Mouse (Mus musculus) CD8-positive naive resting alpha-beta T cell, adult 2 months (primary cell): ENCODE data around the gene Rsrp1.

Source experiments
- DNase-seq, 2 experiments: peaks; one replicate each; pipeline ENCODE4 v3.0.0; 2022; ENCODE audit warnings: low read depth in 2 of 2, low spot score in 2 of 2

Rsrp1 gene

GRCm38 (mm10) chr4:134921703-134922102 is 1.7 kb upstream of the Rsrp1 start:
- no peak for DNase-seq

DNA sequence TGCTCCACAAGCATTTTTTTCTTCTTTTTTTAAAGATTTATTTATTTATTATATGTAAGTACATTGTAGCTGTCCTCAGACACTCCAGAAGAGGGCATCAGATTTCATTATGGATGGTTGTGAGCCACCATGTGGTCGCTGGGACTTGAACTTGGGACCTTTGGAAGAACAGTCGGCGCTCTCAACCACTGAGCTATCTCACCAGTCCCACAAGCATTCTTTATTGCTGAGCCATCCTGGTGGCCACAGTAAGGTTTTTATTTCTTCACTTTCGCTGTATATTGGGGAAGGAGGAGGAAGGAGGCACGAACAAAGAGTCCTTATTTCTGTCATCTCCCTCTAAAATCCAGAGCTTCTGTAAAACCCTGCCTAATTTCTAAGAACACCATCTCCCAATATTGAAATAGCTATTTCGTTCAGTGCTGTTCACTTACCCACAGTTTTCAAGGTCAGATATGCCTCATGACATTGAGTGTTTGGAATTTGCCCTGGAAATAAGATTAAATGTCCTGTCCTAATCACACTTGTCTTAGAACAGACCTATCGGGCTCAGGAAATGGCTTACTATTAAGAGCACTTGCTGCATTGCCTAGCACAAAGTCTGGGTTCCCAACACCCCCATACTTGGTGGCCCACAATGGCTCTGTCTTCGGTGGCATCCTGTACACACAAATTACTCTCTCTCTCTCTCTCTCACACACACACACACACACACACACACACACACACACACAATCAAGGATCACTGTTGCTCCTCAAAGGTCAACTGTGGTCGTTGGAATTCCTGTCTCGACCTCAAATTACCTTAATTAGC is 1.1 kb upstream of the Rsrp1 start:
- no peak for DNase-seq

DNA sequence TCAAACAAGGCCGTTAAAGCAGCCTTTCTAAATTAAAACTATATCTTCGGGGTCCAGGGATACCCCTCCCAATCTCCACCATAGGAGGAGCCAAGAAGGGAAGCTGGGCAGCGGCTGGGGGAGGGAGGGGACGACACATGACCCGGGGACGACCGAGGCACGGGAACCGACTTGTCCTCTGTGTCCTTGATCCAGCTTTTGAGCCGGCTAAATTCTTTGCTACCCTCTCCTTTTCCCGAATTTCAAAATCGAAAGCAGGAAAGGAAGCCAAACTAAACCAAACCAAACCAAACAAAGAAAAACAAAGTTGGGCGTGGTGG is 507 bp upstream of the Rsrp1 start:
- DNase-seq, result no peak

- peak; percentile 43 to 51 for DNase-seq
Measured at GRCm38 (mm10) chr4:134924019-134924741, 788 bp downstream of the Rsrp1 start.

DNA sequence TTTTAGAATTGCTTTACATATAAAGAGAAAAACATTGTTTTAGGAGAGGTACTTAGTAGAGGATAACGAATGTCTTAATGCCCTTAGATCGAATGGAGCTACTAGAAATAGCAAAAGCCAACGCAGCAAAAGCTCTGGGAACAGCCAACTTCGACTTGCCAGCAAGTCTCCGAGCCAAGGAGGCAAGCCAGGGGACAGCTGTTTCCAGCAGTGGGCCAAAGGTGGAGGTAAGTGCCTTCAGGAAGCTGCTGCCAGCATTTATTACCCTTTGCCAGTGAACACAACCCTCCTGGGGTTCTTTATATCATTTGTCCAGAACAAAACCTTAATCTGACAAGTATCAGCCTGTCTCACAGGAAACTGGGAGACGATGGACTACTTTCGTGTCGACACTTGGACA is 1.8 kb downstream of the Rsrp1 start:
- no peak for DNase-seq

DNA sequence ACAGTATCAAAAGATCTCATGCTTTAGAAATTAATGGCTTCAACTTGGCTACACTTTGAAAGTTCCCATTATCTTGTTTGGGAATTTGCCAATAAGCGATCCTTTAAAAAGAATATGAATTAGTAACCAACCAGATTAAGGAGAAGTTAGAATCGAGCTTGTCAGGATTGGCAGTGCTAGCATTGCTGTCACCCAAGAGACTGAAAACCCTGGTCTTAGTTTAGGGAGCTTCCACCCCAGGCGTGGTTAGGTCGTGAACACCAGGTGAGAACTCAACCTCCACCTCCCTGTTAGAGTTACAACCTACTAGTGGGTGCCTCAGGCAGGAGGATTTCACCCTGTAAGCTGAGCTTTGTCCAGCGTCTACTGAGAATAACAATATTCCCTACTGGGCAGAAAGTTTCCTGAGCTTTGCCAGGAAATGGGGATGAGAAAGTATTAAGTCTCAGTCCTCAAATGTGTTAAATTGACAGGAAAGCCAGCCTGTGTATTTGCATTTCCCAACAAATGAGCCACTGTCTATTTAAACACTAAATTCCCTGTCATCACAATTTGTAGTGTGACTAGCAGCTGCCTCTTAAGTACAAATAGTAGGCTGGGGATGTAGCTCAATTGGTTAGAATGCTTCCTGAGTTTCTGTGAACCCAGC is 4.5 kb downstream of the Rsrp1 start:
- no peak for DNase-seq

DNA sequence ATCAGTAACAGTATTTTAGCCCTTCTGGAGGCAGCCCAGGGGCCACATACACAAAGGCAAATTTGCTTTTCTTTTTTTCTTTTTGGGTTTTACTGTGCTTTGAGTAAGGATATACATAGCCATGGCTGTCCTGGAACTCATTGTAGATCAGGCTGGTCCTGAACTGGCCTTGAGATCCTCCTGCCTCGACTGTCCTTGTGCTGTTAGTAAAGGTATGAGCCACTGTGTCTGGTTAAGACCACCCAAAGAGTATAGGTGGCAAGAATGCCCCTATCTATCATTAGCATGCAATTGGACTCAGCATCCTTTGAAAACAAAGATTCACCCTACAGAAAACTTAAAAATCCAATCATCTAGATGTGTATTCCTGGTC is 5.1 kb downstream of the Rsrp1 start:
- no peak for DNase-seq

DNA sequence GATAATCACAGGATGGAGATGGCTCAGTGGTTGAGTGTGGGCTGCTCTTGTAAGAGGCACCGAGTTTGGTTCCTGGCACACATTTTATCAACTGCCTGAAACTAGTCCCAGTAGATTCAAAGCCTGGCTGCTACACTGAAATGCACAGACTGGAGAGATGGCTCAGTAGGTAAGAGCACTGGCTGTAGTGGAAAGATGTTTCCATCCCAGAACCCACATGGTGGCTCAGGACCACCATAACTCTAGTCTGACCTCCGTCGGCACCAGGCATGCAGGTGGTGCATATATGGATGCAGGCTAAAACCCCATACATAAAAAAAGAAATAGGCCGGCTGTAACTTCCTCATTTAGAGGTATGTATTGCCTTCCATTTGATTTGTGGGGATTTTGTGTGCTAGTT is 6.1 kb downstream of the Rsrp1 start:
- no peak for DNase-seq

- no peak for DNase-seq
Measured at GRCm38 (mm10) chr4:134930190-134930589, 6.8 kb downstream of the Rsrp1 start.

GRCm38 (mm10) chr4:134930684-134931481 is 7.5 kb downstream of the Rsrp1 start, which contains the start of gene Syf2:
TSS of gene Syf2 (plus strand) at chr4:134930898.
- peak; percentile 88 to 91 for DNase-seq

GRCm38 (mm10) chr4:134937240-134938176 is 14.1 kb downstream of the Rsrp1 start:
- no peak for DNase-seq

GRCm38 (mm10) chr4:134939900-134940299 is 16.5 kb downstream of the Rsrp1 start:
- DNase-seq, result no peak

DNA sequence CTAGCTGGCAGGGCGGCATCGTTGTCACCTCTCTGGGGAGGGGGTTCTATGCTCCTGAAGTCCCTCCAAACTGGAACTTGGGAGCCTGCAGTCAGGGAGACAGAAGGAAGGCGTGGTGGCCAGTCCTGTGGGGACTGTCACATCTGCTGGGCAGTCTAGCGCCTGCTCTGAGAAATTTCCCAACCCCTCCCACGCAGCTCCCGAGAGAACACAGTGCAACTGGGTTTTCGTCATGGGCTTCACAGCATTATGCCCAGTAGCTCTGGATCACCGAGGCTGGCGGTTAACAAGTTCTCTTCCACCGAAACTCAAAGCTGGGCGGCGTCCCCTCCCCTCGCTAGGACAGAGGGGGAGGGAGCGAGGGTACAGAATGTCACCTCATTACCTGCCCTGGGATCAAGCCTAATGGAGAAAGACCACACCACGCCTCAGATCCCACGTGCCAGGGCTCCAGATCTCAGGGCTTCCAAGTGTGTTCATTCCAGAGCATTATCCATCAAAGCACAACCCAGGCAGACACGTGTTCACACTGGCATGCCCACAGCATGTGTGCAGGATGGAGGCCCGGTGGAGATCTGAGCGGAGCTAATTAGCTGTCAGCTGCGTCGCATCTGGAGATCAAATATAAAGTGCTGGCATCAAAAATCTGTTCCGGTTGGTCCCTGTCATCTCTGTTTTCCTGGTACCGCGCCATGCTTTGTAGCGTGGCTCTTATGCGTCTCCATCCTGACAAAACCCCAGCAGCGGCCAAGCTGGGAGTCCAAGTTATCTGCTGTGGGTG is 20.6 kb downstream of the Rsrp1 start:
- no peak for DNase-seq

DNA sequence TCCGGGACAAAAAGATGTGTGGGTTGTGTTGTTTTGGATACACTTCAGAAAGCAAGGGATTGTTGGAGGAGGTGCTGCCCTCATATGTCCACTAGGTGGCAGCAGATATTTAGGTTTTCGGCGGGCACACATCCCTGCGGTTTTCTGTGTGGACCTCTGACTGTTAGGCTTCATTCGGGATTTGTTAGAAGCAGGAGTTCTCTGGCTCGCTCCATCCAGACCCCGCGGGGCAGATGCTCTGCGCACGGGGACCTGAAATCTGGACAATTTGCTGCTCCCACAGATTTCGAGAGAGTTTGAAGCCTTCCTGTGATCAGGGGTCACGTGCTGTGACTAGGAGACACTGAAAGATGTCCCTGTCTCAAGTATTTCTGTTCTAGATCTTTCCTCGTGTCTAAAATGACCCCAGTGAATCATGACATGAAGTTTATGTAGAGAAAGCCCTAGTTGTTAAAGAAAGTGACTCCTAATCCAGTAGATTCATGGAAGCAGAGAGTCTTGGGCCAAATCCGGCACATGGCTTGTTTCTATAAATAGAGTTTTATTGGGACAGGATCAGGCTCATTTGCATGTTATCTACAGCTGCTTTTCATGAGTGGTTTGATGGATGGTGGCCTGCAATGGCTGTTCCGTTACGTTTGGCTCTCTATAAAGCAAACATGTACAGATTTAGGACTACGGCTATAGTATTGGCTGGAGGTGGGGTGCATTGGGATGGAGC is 22.8 kb downstream of the Rsrp1 start:
- peak; percentile 53 to 64 for DNase-seq

- no peak for DNase-seq
Measured at GRCm38 (mm10) chr4:134950518-134951091, 27.2 kb downstream of the Rsrp1 start.

GRCm38 (mm10) chr4:134954461-134954860 is 31.1 kb downstream of the Rsrp1 start:
- no peak for DNase-seq

GRCm38 (mm10) chr4:134955196-134955595 is 31.8 kb downstream of the Rsrp1 start:
- no peak for DNase-seq

DNA sequence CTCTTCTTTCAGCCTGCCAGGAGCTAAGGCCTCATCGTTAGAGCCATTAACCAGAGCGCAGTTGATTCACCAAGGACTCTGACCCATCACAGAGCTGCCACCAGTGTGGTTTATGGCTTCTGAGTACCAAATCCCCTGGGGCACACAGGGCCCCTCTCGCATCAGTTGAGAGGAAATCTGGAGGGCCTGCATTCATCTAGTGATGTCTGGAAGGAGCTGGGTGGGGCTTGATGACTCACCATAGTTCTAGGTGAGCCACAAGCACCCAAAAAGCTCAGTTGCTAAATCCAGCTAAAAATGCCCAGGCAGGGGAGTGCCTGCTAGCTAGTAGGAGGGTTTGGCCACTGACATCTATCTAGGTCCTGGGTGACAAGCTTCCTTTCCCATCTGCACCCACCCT is 32.5 kb downstream of the Rsrp1 start:
- DNase-seq, result no peak
